Mouse (Mus musculus) inflammation-experienced regulatory T-cells, adult 6 months (primary cell): ENCODE results near the gene Pole2. TPM values are rescaled to one million over a fixed set of nuclear protein-coding genes. Genes with fewer than 3 reads are reported as not detected.
A peak's percentile ranks its signal among the peaks of the same experiment; 100 is the strongest.
"Not testable (repeated sequence)": the region's sequence is repeated elsewhere in the genome, so short reads cannot be mapped to it uniquely, and the experiment has no call there.

Experiments used
- ATAC-seq: one replicate; pipeline ENCODE4 v1.8.0; 2017
- polyA plus RNA-seq, 3 experiments: library from polyadenylated mRNA; unstranded; fragments of 100-300 nt; shearing (Covaris generic); gene quantifications; one replicate each; pipeline ENCODE4 v1.2.1; 2017

The Pole2 gene
- polyA plus RNA-seq, 3 experiments from 2014 or later, result 5.1 to 22.6 (median 7.6) TPM

- ATAC-seq, result no peak
Observed at GRCm38 (mm10) chr12:69177526-69177925, 50.5 kb downstream of the Pole2 start.

GRCm38 (mm10) chr12:69175975-69176374 is 52.0 kb downstream of the Pole2 start:
- no peak for ATAC-seq

GRCm38 (mm10) chr12:69171307-69171706 is 56.7 kb downstream of the Pole2 start:
- ATAC-seq, result no peak

- ATAC-seq, result peak; percentile 83
Observed at GRCm38 (mm10) chr12:69168461-69169106, 59.4 kb downstream of the Pole2 start, which contains the start of gene Lrr1. Lrr1 (plus strand) TSS chr12:69168814.

- ATAC-seq, result no peak
Observed at GRCm38 (mm10) chr12:69167656-69168460, 60.1 kb downstream of the Pole2 start.

- ATAC-seq, result not testable (repeated sequence)
Observed at GRCm38 (mm10) chr12:69166861-69167581, 61.0 kb downstream of the Pole2 start.

- peak; percentile 18 for ATAC-seq
Observed at GRCm38 (mm10) chr12:69164904-69165303, 63.1 kb downstream of the Pole2 start.

- ATAC-seq, result not testable (repeated sequence)
Observed at GRCm38 (mm10) chr12:69163586-69163985, 64.4 kb downstream of the Pole2 start.

GRCm38 (mm10) chr12:69160677-69161076 is 67.3 kb downstream of the Pole2 start:
- not testable (repeated sequence) for ATAC-seq

GRCm38 (mm10) chr12:69159578-69159940 is 68.4 kb downstream of the Pole2 start:
- ATAC-seq, result peak; percentile 52

GRCm38 (mm10) chr12:69158765-69159577 is 69.0 kb downstream of the Pole2 start, which contains the start of gene Rps29:
Rps29 (minus strand) TSS chr12:69159186.
- peak; percentile 92 for ATAC-seq

GRCm38 (mm10) chr12:69158366-69158764 is 69.6 kb downstream of the Pole2 start:
- no peak for ATAC-seq

- no peak for ATAC-seq
Observed at GRCm38 (mm10) chr12:69157107-69157506, 70.9 kb downstream of the Pole2 start.

- ATAC-seq, result no peak
Observed at GRCm38 (mm10) chr12:69156436-69156835, 71.6 kb downstream of the Pole2 start.

GRCm38 (mm10) chr12:69155923-69156322 is 72.1 kb downstream of the Pole2 start:
- no peak for ATAC-seq

Other genes with a start within 250 kb of the Pole2 start
- gene Rps29, start 69.0 kb downstream of the Pole2 start, polyA plus RNA-seq, result 1,000 to 10,000 TPM; 2,056 to 4,231 (median 2,807) TPM
- 1 to 10 TPM in 2 of 3 experiments, not detected in 1; 1.5 to 8.2 TPM for gene Lrr1, start 59.4 kb downstream of the Pole2 start, polyA plus RNA-seq
- gene Rpl36al, start 44.1 kb downstream of the Pole2 start, polyA plus RNA-seq, result 100 to 1,000 TPM; 533 to 565 (median 537) TPM
- 10 to 100 TPM; 17.8 to 27.9 (median 21.1) TPM for gene Mgat2, start 44.0 kb downstream of the Pole2 start, polyA plus RNA-seq
- 10 to 100 TPM in 1 of 3 experiments, 1 to 10 TPM in 2; 6.9 to 16.1 (median 8.8) TPM for gene Gm49383, start 31.1 kb downstream of the Pole2 start, polyA plus RNA-seq
- gene Dnaaf2, start 29.8 kb downstream of the Pole2 start, polyA plus RNA-seq, result 1 to 10 TPM; 4.7 to 5.4 (median 4.7) TPM
- 10 to 100 TPM in 1 of 3 experiments, 1 to 10 TPM in 2; 7.9 to 15.2 (median 9.6) TPM for gene Gm49384, start 23.9 kb downstream of the Pole2 start, polyA plus RNA-seq
- 10 to 100 TPM; 15.4 to 41.1 (median 25.4) TPM for gene Klhdc1, start 13.0 kb upstream of the Pole2 start, polyA plus RNA-seq
- gene Klhdc2, start 68.5 kb upstream of the Pole2 start, polyA plus RNA-seq, result 10 to 100 TPM; 12.0 to 16.0 (median 14.3) TPM
- gene Nemf, start 129.0 kb upstream of the Pole2 start, polyA plus RNA-seq, result 100 to 1,000 TPM; 135 to 198 (median 180) TPM
- gene Arf6, start 144.0 kb upstream of the Pole2 start, polyA plus RNA-seq, result 10 to 100 TPM; 40.5 to 93.3 (median 88.9) TPM
- gene Gm9887, start 144.3 kb upstream of the Pole2 start, polyA plus RNA-seq, result not detected